Comparison of ENCODE assay signal across 11 mouse cellular contexts in genomic region chr9:83576018-83576688, GRCm38 (mm10). TPM values are rescaled to one million over a fixed set of nuclear protein-coding genes. Genes with fewer than 3 reads are reported as not detected.
DNase-seq lines count a peak whose midpoint lies in the region; ATAC-seq and TF ChIP-seq lines count a peak whose summit lies in the region.
"Had no signal": no experiment of that assay in that cellular context is flagged by ENCODE, and none has a peak within 500 bp of the region (broad histone marks: within the 10 kb centered on the region; RNA-seq: fewer than 3 reads in every experiment).

No protein-coding gene starts in this region.

- H3K79me2 ChIP-seq in C2C12 (ENCODE audit: control insufficient read depth, insufficient read depth): no peaks in the 10 kb centered on the region

- peaks cover 12% of the 10 kb centered on the region; the same call in 1 of the 2 replicates for H3K4me1 ChIP-seq in intestine, postnatal 0 days (replicated peaks; ENCODE audit: control insufficient read depth, insufficient read depth, low read length)

- H3K36me3 ChIP-seq in C2C12 (ENCODE audit: control insufficient read depth, insufficient read depth): no peaks in the 10 kb centered on the region
- H3K36me3 ChIP-seq in intestine, postnatal 0 days (ENCODE audit: control insufficient read depth, insufficient read depth): peaks cover 8% of the 10 kb centered on the region; the same call in 1 of the 2 replicates
- H3K36me3 ChIP-seq: embryonic facial prominence, embryonic 12.5 days; heart, embryonic 10.5 days; limb, embryonic 13.5 days had no signal

- peak; percentile 27 for DNase-seq in heart, postnatal 4 days
- no peak for DNase-seq in heart, postnatal 25 days (ENCODE audit: low spot score)
- DNase-seq in 3T3-L1 (ENCODE audit: low read depth, low spot score): peak; percentile 67
- no peak for DNase-seq in cerebellum, adult 18-20 months
- no peak for DNase-seq in lung, postnatal 4 days
- no peak for DNase-seq in adipocyte (ENCODE audit: low spot score)

- H3K9me3 ChIP-seq in intestine, postnatal 0 days (ENCODE audit: control insufficient read depth): no peaks in the 10 kb centered on the region
- H3K9me3 ChIP-seq: embryonic facial prominence, embryonic 12.5 days; heart, embryonic 10.5 days; limb, embryonic 13.5 days had no signal

- no peak overlapping the region for H3K9ac ChIP-seq in intestine, postnatal 0 days (ENCODE audit: low read depth, low read length)
- H3K9ac ChIP-seq: embryonic facial prominence, embryonic 12.5 days; limb, embryonic 13.5 days had no signal

- H3K27me3 ChIP-seq in C2C12 (ENCODE audit: control insufficient read depth, insufficient read depth, insufficient read length): no peaks in the 10 kb centered on the region
- no peaks in the 10 kb centered on the region for H3K27me3 ChIP-seq in intestine, postnatal 0 days (replicated peaks; ENCODE audit: control insufficient read depth, insufficient read depth, low read length)
- H3K27me3 ChIP-seq: embryonic facial prominence, embryonic 12.5 days had no signal

- WGBS in intestine, postnatal 0 days: 27% methylated on average over 7 of the region's 7 CpGs

- intact Hi-C loops in heart, postnatal 25 days (cut with DNase I): loop anchor here (2.0 kb wide), 1 partner anchor 87 kb away; no protein-coding TSS in a partner anchor

- peak overlapping the region; percentile 30; the same call in 1 of the 2 replicates for H3K27ac ChIP-seq in intestine, postnatal 0 days (ENCODE audit: low read depth, low read length)
- H3K27ac ChIP-seq: embryonic facial prominence, embryonic 12.5 days; heart, embryonic 10.5 days; limb, embryonic 13.5 days had no signal

- no peak overlapping the region for H3K4me3 ChIP-seq in C2C12 (ENCODE audit: insufficient read depth, poor library complexity, severe bottlenecking)
- no peak overlapping the region for H3K4me3 ChIP-seq in intestine, postnatal 0 days (ENCODE audit: low read depth, low read length)
- H3K4me3 ChIP-seq: embryonic facial prominence, embryonic 12.5 days; heart, embryonic 10.5 days; limb, embryonic 13.5 days had no signal

- no peak overlapping the region for H3K4me2 ChIP-seq in intestine, postnatal 0 days (replicated peaks; ENCODE audit: low read depth)
- H3K4me2 ChIP-seq: embryonic facial prominence, embryonic 12.5 days; limb, embryonic 13.5 days had no signal

- H3ac ChIP-seq in C2C12 (ENCODE audit: control insufficient read depth, insufficient read length, low read depth): no peak overlapping the region

- H3K79me3 ChIP-seq in C2C12 (ENCODE audit: low read depth): no peaks in the 10 kb centered on the region

- ATAC-seq in intestine, postnatal 0 days: no peak; the same call in 1 of the 2 replicates

- no peak for TF ChIP-seq CTCF in C2C12 (IDR thresholded peaks at IDR 0.05; ENCODE audit: control insufficient read depth, insufficient read depth, insufficient read length)
- TF ChIP-seq CTCF in intestine, postnatal 0 days (IDR thresholded peaks at IDR 0.05; ENCODE audit: low read depth): no peak

TF ChIP-seq in C2C12, 6 proteins besides CTCF, POLR2A, EP300 and RAD21:
- TF ChIP-seq MYOD1 (IDR thresholded peaks at IDR 0.05; ENCODE audit: control insufficient read depth, insufficient read length, low read depth): peak; percentile 59
- no peak for TF ChIP-seq CEBPB (IDR thresholded peaks at IDR 0.05; ENCODE audit: low read depth)
TF ChIP-seq in C2C12: peak in this region for 1.

RNA-seq across cellular contexts. Expression of gene Sh3bgrl2, which starts 28.0 kb away (rescaled TPM):
- 1 to 10 TPM; 6.1 to 7.5 TPM for total RNA-seq in heart, postnatal 4 days (2021)
- total RNA-seq in heart, postnatal 25 days (2021): 1 to 10 TPM; 3.9 to 4.8 TPM
- 3.4 TPM for polyA plus RNA-seq in C2C12 (2012; fragmentation: generic; extraction: Trizol)
- polyA plus RNA-seq in intestine, postnatal 0 days (2015; fragmentation: Nextera tagmentation; extraction: Ambion mirVana): 19.1 and 21.7 TPM in 2 replicates

Comparison
In these comparisons a context has a peak if more than half of its experiments do, and no peak if none do; other contexts are left out.
1. DNase-seq: peak in heart, postnatal 4 days (single experiment) and 3T3-L1 (single experiment); none in heart, postnatal 25 days (single experiment), cerebellum, adult 18-20 months (0 of 2), lung, postnatal 4 days (0 of 2) and adipocyte (single experiment).